11 mouse cellular contexts compared by ENCODE assay signal in the genomic region with DNA sequence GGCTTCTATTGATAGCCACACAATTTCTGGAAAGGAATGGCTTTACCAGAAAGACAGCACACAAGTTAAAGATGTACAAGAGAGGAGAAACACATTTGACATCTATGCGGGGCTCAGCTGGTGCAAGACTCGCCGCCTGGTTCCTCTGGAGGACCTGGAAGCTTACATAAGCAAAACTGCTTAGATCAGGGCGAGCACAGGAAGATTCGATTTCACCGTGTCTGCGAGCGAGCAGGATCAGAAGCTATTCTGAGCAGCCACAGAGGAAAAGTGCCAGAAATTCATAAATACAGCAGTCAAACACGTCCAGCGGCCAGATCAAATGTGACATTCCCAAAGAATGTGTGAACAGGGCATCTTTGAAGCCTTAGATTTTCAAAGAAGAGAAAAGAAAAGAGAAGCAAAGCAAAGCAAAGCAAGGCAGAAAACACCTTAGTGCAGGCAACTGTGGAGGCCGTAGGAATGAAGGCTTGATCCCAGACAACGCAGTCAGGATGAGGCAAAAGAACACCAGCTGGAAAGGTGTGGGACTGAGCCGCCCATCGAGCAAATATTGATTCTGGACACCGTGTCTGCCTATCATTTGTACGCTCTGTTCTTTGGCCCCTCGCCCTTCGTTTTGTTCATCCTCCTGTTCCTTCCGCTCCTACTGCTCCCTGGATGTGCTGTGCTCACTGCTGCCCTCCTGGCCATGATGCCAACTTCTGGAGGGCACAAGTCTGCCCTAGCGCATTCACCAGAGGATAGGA. TPM values are rescaled to one million over a fixed set of nuclear protein-coding genes. Genes with fewer than 3 reads are reported as not detected.
DNase-seq lines count a peak whose midpoint lies in the region; ATAC-seq and TF ChIP-seq lines count a peak whose summit lies in the region.
"Had no signal": no experiment of that assay in that cellular context is flagged by ENCODE, and none has a peak within 500 bp of the region (broad histone marks: within the 10 kb centered on the region; RNA-seq: fewer than 3 reads in every experiment).

No protein-coding gene starts in this region.

- H3K4me3 ChIP-seq in hindbrain, embryonic 16.5 days (ENCODE audit: low read length) = no peak overlapping the region
- no peak overlapping the region for H3K4me3 ChIP-seq in hindbrain, embryonic 10.5 days
- H3K4me3 ChIP-seq in midbrain, embryonic 12.5 days = no peak overlapping the region
- H3K4me3 ChIP-seq in midbrain, embryonic 10.5 days = no peak overlapping the region
- no peak overlapping the region for H3K4me3 ChIP-seq in cortical plate, adult 2 months (ENCODE audit: insufficient read depth, low read length)

- H3K27me3 ChIP-seq in hindbrain, embryonic 16.5 days (replicated peaks; ENCODE audit: control insufficient read depth, insufficient read depth, low read length) = no peaks in the 10 kb centered on the region
- no peaks in the 10 kb centered on the region for H3K27me3 ChIP-seq in hindbrain, embryonic 10.5 days (ENCODE audit: insufficient read depth, poor library complexity, severe bottlenecking)
- no peaks in the 10 kb centered on the region for H3K27me3 ChIP-seq in midbrain, embryonic 12.5 days
- no peaks in the 10 kb centered on the region for H3K27me3 ChIP-seq in midbrain, embryonic 10.5 days (ENCODE audit: low read depth, poor library complexity, severe bottlenecking)

- no peak for ATAC-seq in hindbrain, embryonic 16.5 days
- no peak for ATAC-seq in midbrain, embryonic 12.5 days (ENCODE audit: low FRiP score, low read depth)
- ATAC-seq: forebrain, embryonic 16.5 days had no signal

- no peak overlapping the region for H3K4me2 ChIP-seq in hindbrain, embryonic 16.5 days (ENCODE audit: low read length)
- H3K4me2 ChIP-seq in midbrain, embryonic 12.5 days (replicated peaks) = no peak overlapping the region

- DNase-seq in hindbrain, embryonic 10.5 days (ENCODE audit: low spot score) = no peak
- no peak for DNase-seq in midbrain, embryonic 10.5 days (ENCODE audit: low spot score)
- DNase-seq in skeletal muscle tissue, adult 2 months (ENCODE audit: low read depth, low spot score) = peak; percentile 90
- no peak for DNase-seq in urinary bladder, postnatal 14 days (ENCODE audit: low spot score)
- no peak for DNase-seq in spleen, adult 18-20 months
- DNase-seq: layer of hippocampus, adult 9-11 months; lung, postnatal 4 days had no signal

- H3K36me3 ChIP-seq in hindbrain, embryonic 16.5 days (ENCODE audit: control insufficient read depth, insufficient read depth, low read length) = no peaks in the 10 kb centered on the region
- no peaks in the 10 kb centered on the region for H3K36me3 ChIP-seq in hindbrain, embryonic 10.5 days
- no peaks in the 10 kb centered on the region for H3K36me3 ChIP-seq in midbrain, embryonic 12.5 days
- no peaks in the 10 kb centered on the region for H3K36me3 ChIP-seq in midbrain, embryonic 10.5 days

- no peak for TF ChIP-seq POLR2A in cortical plate, adult 2 months (IDR thresholded peaks at IDR 0.05; ENCODE audit: extremely low read depth, insufficient read depth, low read length)

- H3K9ac ChIP-seq in hindbrain, embryonic 16.5 days (ENCODE audit: low read depth, low read length) = no peak overlapping the region
- no peak overlapping the region for H3K9ac ChIP-seq in midbrain, embryonic 12.5 days (replicated peaks)

- no peaks in the 10 kb centered on the region for H3K9me3 ChIP-seq in hindbrain, embryonic 16.5 days (ENCODE audit: control insufficient read depth, low read length)
- no peaks in the 10 kb centered on the region for H3K9me3 ChIP-seq in hindbrain, embryonic 10.5 days
- H3K9me3 ChIP-seq in midbrain, embryonic 12.5 days = no peaks in the 10 kb centered on the region
- H3K9me3 ChIP-seq in midbrain, embryonic 10.5 days (replicated peaks) = no peaks in the 10 kb centered on the region

- peak overlapping the region; percentile 44; the same call in 1 of the 2 replicates for H3K27ac ChIP-seq in hindbrain, embryonic 16.5 days (ENCODE audit: low read depth, low read length)
- H3K27ac ChIP-seq in hindbrain, embryonic 10.5 days = no peak overlapping the region
- H3K27ac ChIP-seq in midbrain, embryonic 12.5 days (replicated peaks) = peak overlapping the region; percentile 40; the same call in 1 of the 2 replicates
- H3K27ac ChIP-seq in midbrain, embryonic 10.5 days (replicated peaks) = no peak overlapping the region
- H3K27ac ChIP-seq in cortical plate, adult 2 months (ENCODE audit: insufficient read depth, low read length) = peak overlapping the region; percentile 17; the same call in 1 of the 2 replicates

- no peak for TF ChIP-seq CTCF in cortical plate, adult 2 months (IDR thresholded peaks at IDR 0.05; ENCODE audit: extremely low read depth, insufficient read depth, low read length)

- H3K4me1 ChIP-seq in hindbrain, embryonic 16.5 days (ENCODE audit: control insufficient read depth, insufficient read depth, low read depth, low read length) = peaks cover 2% of the 10 kb centered on the region; the same call in 1 of the 2 replicates
- 0 out of 2 replicates have a peak, but pooled peaks cover 3% of the 10 kb centered on the region for H3K4me1 ChIP-seq in hindbrain, embryonic 10.5 days (replicated peaks)
- H3K4me1 ChIP-seq in midbrain, embryonic 12.5 days = peaks cover 5% of the 10 kb centered on the region; the same call in 1 of the 2 replicates
- peaks cover 5% of the 10 kb centered on the region for H3K4me1 ChIP-seq in midbrain, embryonic 10.5 days
- H3K4me1 ChIP-seq in cortical plate, adult 2 months (ENCODE audit: control insufficient read depth, insufficient read depth, low read length) = peaks cover 10% of the 10 kb centered on the region

- whole genome bisulfite sequencing in hindbrain, embryonic 16.5 days = 64% methylated on average over 20 of the region's 20 CpGs
- 78% methylated on average over 20 of the region's 20 CpGs for WGBS in hindbrain, embryonic 10.5 days
- WGBS in midbrain, embryonic 12.5 days = 75% methylated on average over 20 of the region's 20 CpGs
- WGBS in midbrain, embryonic 10.5 days = 86% methylated on average over 20 of the region's 20 CpGs

RNA-seq across cellular contexts. Expression of gene Crb2, which starts 34.1 kb away (rescaled TPM):
- 3.7 and 4.5 TPM in 2 replicates for polyA plus RNA-seq in hindbrain, embryonic 16.5 days (2015; fragmentation: Nextera tagmentation; extraction: Ambion mirVana)
- 19.5 and 20.5 TPM in 2 replicates for polyA plus RNA-seq in hindbrain, embryonic 10.5 days (2016; fragmentation: Nextera tagmentation; extraction: Ambion mirVana)
- polyA plus RNA-seq in midbrain, embryonic 12.5 days (2016; fragmentation: Nextera tagmentation; extraction: Ambion mirVana) = 21.8 and 24.2 TPM in 2 replicates
- polyA plus RNA-seq in midbrain, embryonic 10.5 days (2016; fragmentation: Nextera tagmentation; extraction: Ambion mirVana) = 31.1 and 31.4 TPM in 2 replicates
- polyA plus RNA-seq in cortical plate, adult 2 months (2012; rRNA removed) = 1.7 and 2.0 TPM in 2 replicates

RNA-seq across cellular contexts. Expression of gene Strbp, which starts 38.3 kb away (rescaled TPM):
- polyA plus RNA-seq in hindbrain, embryonic 16.5 days (2015; fragmentation: Nextera tagmentation; extraction: Ambion mirVana) = 94.9 and 96.0 TPM in 2 replicates
- polyA plus RNA-seq in hindbrain, embryonic 10.5 days (2016; fragmentation: Nextera tagmentation; extraction: Ambion mirVana) = 54.9 and 59.3 TPM in 2 replicates
- polyA plus RNA-seq in midbrain, embryonic 12.5 days (2016; fragmentation: Nextera tagmentation; extraction: Ambion mirVana) = 106 and 117 TPM in 2 replicates
- 61.6 and 64.4 TPM in 2 replicates for polyA plus RNA-seq in midbrain, embryonic 10.5 days (2016; fragmentation: Nextera tagmentation; extraction: Ambion mirVana)
- polyA plus RNA-seq in cortical plate, adult 2 months (2012; rRNA removed) = 73.4 and 80.3 TPM in 2 replicates

Comparison
In these comparisons a context has a peak if more than half of its experiments do, and no peak if none do; other contexts are left out.
1. H3K27ac ChIP-seq: peak in hindbrain, embryonic 16.5 days (single experiment), midbrain, embryonic 12.5 days (single experiment) and cortical plate, adult 2 months (single experiment); none in hindbrain, embryonic 10.5 days (single experiment) and midbrain, embryonic 10.5 days (single experiment).